Mouse (Mus musculus) megakaryocyte, adult 5-6 weeks (primary cell): ENCODE data around the gene Samd4b. TPM values are rescaled to one million over a fixed set of nuclear protein-coding genes. Genes with fewer than 3 reads are reported as not detected.

Source experiments
- ATAC-seq: 2 replicates; pipeline ENCODE4 v1.8.0; 2016; ENCODE audit warnings: mild to moderate bottlenecking, inconsistent platforms; ENCODE audit not compliant: poor library complexity, severe bottlenecking
- total RNA-seq, 2 experiments: library from RNA; stranded (forward) in 1 of 2; stranded (reverse) in 1 of 2; fragments of 153-499, 151-499 nt in 1 of 2; fragments of 221-1000, 200-1000 nt in 1 of 2; gene quantifications; 2 replicates each; pipeline versions ENCODE4 v1.2.3 to v1.2.4; 2015 to 2017

Gene Samd4b
- total RNA-seq, 2 experiments from 2014 or later = 6.1 to 30.2 TPM

- peak; percentile 21; the same call in 1 of the 2 replicates for ATAC-seq
These were observed 146.2 kb downstream of the Samd4b start, which contains the start of gene Lrfn1 for GRCm38 (mm10) chr7:28451531-28452360. Gene Lrfn1, plus strand, starts transcription at chr7:28451980.

GRCm38 (mm10) chr7:28447865-28448820 lies 149.8 kb downstream of the Samd4b start:
- no peak for ATAC-seq

- no peak for ATAC-seq
These were observed 150.7 kb downstream of the Samd4b start for GRCm38 (mm10) chr7:28447101-28447830.

- ATAC-seq = 0 out of 2 replicates have a peak, but pooled peaks have one; percentile 31
These were observed 151.5 kb downstream of the Samd4b start for GRCm38 (mm10) chr7:28446446-28446845.

GRCm38 (mm10) chr7:28444344-28444974 lies 153.5 kb downstream of the Samd4b start:
- ATAC-seq = peak; percentile 31

GRCm38 (mm10) chr7:28442688-28443087 lies 155.3 kb downstream of the Samd4b start:
- peak; percentile 51 for ATAC-seq

GRCm38 (mm10) chr7:28441776-28442485 lies 156.0 kb downstream of the Samd4b start:
- ATAC-seq = no peak

GRCm38 (mm10) chr7:28440739-28441138 lies 157.2 kb downstream of the Samd4b start:
- peak; percentile 53 for ATAC-seq

GRCm38 (mm10) chr7:28438771-28439170 lies 159.2 kb downstream of the Samd4b start:
- ATAC-seq = no peak

- no peak for ATAC-seq
These were observed 160.0 kb downstream of the Samd4b start for GRCm38 (mm10) chr7:28437964-28438363.

GRCm38 (mm10) chr7:28436932-28437570 lies 160.9 kb downstream of the Samd4b start, which contains the start of gene Gmfg:
Gene Gmfg, plus strand, starts transcription at chr7:28437447.
- peak; percentile 54 for ATAC-seq

GRCm38 (mm10) chr7:28436271-28436904 lies 161.6 kb downstream of the Samd4b start:
- ATAC-seq = peak; percentile 80

GRCm38 (mm10) chr7:28435660-28436259 lies 162.2 kb downstream of the Samd4b start:
- no peak for ATAC-seq

- no peak for ATAC-seq
These were observed 165.7 kb downstream of the Samd4b start for GRCm38 (mm10) chr7:28432252-28432651.

- ATAC-seq = peak; percentile 43; the same call in 1 of the 2 replicates
These were observed 167.4 kb downstream of the Samd4b start for GRCm38 (mm10) chr7:28430512-28430911.

GRCm38 (mm10) chr7:28427738-28428137 lies 170.2 kb downstream of the Samd4b start:
- no peak for ATAC-seq

- no peak for ATAC-seq
These were observed 174.9 kb downstream of the Samd4b start for GRCm38 (mm10) chr7:28423018-28423417.

- no peak for ATAC-seq
These were observed 178.5 kb downstream of the Samd4b start for GRCm38 (mm10) chr7:28419416-28419815.
